Mouse (Mus musculus) ovary, postnatal 36 days (tissue): Measurements from ENCODE around the gene Car6.
A peak's percentile ranks its signal among the peaks of the same experiment; 100 is the strongest.

Source experiments
- DNase-seq: peaks from one replicate; pipeline ENCODE4 v3.0.0; 2022; ENCODE audit warnings: low spot score, mixed read lengths

Car6 gene

GRCm38 (mm10) chr4:150228581-150229348 lies 27.6 kb upstream of the Car6 start:
- DNase-seq: no peak

GRCm38 (mm10) chr4:150226818-150227688 lies 25.9 kb upstream of the Car6 start:
- DNase-seq: peak; percentile 61

- no peak for DNase-seq
These were observed 24.6 kb upstream of the Car6 start for GRCm38 (mm10) chr4:150225700-150226099.

- no peak for DNase-seq
These were observed 22.7 kb upstream of the Car6 start for GRCm38 (mm10) chr4:150223830-150224229.

- DNase-seq: no peak
These were observed 20.0 kb upstream of the Car6 start for GRCm38 (mm10) chr4:150221017-150221640.

- DNase-seq: peak; percentile 39
These were observed 19.5 kb upstream of the Car6 start for GRCm38 (mm10) chr4:150220584-150220983.

- peak; percentile 38 for DNase-seq
These were observed 18.6 kb upstream of the Car6 start for GRCm38 (mm10) chr4:150219501-150220292.

GRCm38 (mm10) chr4:150217935-150218334 lies 16.8 kb upstream of the Car6 start:
- no peak for DNase-seq

- DNase-seq: no peak
These were observed 16.0 kb upstream of the Car6 start for GRCm38 (mm10) chr4:150217042-150217554.

- no peak for DNase-seq
These were observed 15.3 kb upstream of the Car6 start for GRCm38 (mm10) chr4:150216423-150216822.

- no peak for DNase-seq
These were observed 12.8 kb upstream of the Car6 start for GRCm38 (mm10) chr4:150213910-150214309.

GRCm38 (mm10) chr4:150212553-150212971 lies 11.4 kb upstream of the Car6 start:
- DNase-seq: peak; percentile 46

- no peak for DNase-seq
These were observed 10.9 kb upstream of the Car6 start for GRCm38 (mm10) chr4:150211930-150212552.

GRCm38 (mm10) chr4:150210306-150210705 lies 9.2 kb upstream of the Car6 start:
- DNase-seq: no peak

GRCm38 (mm10) chr4:150209751-150210150 lies 8.6 kb upstream of the Car6 start:
- no peak for DNase-seq

GRCm38 (mm10) chr4:150204877-150205276 lies 3.7 kb upstream of the Car6 start:
- DNase-seq: no peak

- DNase-seq: no peak
These were observed 1.6 kb upstream of the Car6 start for GRCm38 (mm10) chr4:150202702-150203101.

GRCm38 (mm10) chr4:150198268-150198667 lies 2.9 kb downstream of the Car6 start:
- DNase-seq: no peak

GRCm38 (mm10) chr4:150193915-150194314 lies 7.2 kb downstream of the Car6 start:
- DNase-seq: no peak

GRCm38 (mm10) chr4:150192199-150192598 lies 8.9 kb downstream of the Car6 start:
- DNase-seq: no peak

GRCm38 (mm10) chr4:150188236-150188635 lies 12.9 kb downstream of the Car6 start:
- DNase-seq: no peak
